Mouse (Mus musculus): ENCODE data around the gene Ttc1. TPM values are rescaled to one million over a fixed set of nuclear protein-coding genes. Genes with fewer than 3 reads are reported as not detected.

Gene Ttc1
- polyA plus RNA-seq (2015; fragmentation: Illumina TruSeq; extraction: RNeasy Lipid Tissue Mini Kit (QIAGEN cat#74804); ENCODE audit: insufficient read depth, low read depth, low replicate concordance): 10.1 TPM

GRCm38 (mm10) chr11:43747233-43748226 lies at the start of gene Ttc1:
Gene Ttc1 (minus strand): TSS chr11:43748008.

GRCm38 (mm10) chr11:43681472-43682414 lies 66.1 kb downstream of the Ttc1 start, which contains the start of gene Pwwp2a:
Gene Pwwp2a (plus strand): TSS chr11:43681998.

Other genes with a start within 250 kb of the Ttc1 start
- 0.70 TPM for gene Ccnjl, start 219.2 kb downstream of the Ttc1 start, polyA plus RNA-seq (2015; fragmentation: Illumina TruSeq; extraction: RNeasy Lipid Tissue Mini Kit (QIAGEN cat#74804); ENCODE audit: insufficient read depth, low read depth, low replicate concordance)
- gene 4933415A04Rik, start 161.0 kb downstream of the Ttc1 start, polyA plus RNA-seq (2015; fragmentation: Illumina TruSeq; extraction: RNeasy Lipid Tissue Mini Kit (QIAGEN cat#74804); ENCODE audit: insufficient read depth, low read depth, low replicate concordance): not detected
- gene Fabp6, start 146.5 kb downstream of the Ttc1 start, polyA plus RNA-seq (2015; fragmentation: Illumina TruSeq; extraction: RNeasy Lipid Tissue Mini Kit (QIAGEN cat#74804); ENCODE audit: insufficient read depth, low read depth, low replicate concordance): not detected
- 4.5 TPM for gene Pwwp2a, start 66.0 kb downstream of the Ttc1 start, polyA plus RNA-seq (2015; fragmentation: Illumina TruSeq; extraction: RNeasy Lipid Tissue Mini Kit (QIAGEN cat#74804); ENCODE audit: insufficient read depth, low read depth, low replicate concordance)
- gene Adra1b, start 153.2 kb upstream of the Ttc1 start, polyA plus RNA-seq (2015; fragmentation: Illumina TruSeq; extraction: RNeasy Lipid Tissue Mini Kit (QIAGEN cat#74804); ENCODE audit: insufficient read depth, low read depth, low replicate concordance): 0.96 TPM

Data from pancreas, adult 10 weeks (tissue).